Mouse (Mus musculus) liver, postnatal 0 days (tissue): ENCODE data around the gene Vps13a.

Source experiments
- CTCF ChIP-seq: sonication (generic); IDR thresholded peaks from 2 replicates; pipeline ENCODE4 v1.5.1; 2016; ENCODE audit warnings: antibody characterized with exemption, low read depth
- EP300 ChIP-seq: IDR thresholded peaks from 2 replicates; pipeline ENCODE4 v1.6.1; 2016; ENCODE audit warnings: antibody characterized with exemption, low read depth, mild to moderate bottlenecking

- TF ChIP-seq CTCF (no peak), EP300 (no peak)
Measured at GRCm38 (mm10) chr19:16781406-16782019, 780 bp upstream of the Vps13a start.
